In the genomic region with DNA sequence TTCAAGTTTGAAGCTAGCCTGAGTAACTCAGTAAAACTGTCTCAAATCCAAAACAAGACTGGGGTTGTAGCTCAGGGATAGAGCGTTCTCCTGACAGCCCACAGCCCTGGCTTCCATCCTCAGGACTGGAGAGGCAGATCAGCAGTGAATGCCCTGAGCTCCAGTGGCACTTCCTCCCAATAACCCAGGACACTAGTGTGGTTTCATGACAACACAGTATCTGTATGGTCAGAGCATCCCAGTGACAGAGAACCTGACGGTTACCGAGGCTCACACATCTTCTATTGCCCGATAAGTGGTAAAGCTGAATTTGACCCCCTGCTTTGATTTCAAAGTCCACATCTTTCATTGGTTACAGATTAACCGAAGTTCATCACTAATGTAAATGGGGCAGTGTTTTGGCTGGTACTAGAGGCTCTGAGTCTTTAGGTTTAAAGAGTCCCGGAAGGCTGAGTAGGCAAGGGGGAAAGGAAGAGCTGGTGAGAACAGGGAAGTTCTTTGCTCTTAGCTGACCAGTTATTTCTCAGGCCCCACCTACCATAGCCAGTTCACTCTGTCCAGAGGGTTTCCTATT, we compare ENCODE assay signal across 12 mouse cellular contexts.
DNase-seq lines count a peak whose midpoint lies in the region; ATAC-seq and TF ChIP-seq lines count a peak whose summit lies in the region.
"Had no signal": no experiment of that assay in that cellular context is flagged by ENCODE, and none has a peak within 500 bp of the region (broad histone marks: within the 10 kb centered on the region; RNA-seq: fewer than 3 reads in every experiment).

No protein-coding gene starts in this region.

- H3K27me3 ChIP-seq in heart, embryonic 10.5 days (ENCODE audit: insufficient read depth, poor library complexity, severe bottlenecking): no peaks in the 10 kb centered on the region
- H3K27me3 ChIP-seq in intestine, embryonic 16.5 days (replicated peaks; ENCODE audit: control insufficient read depth, insufficient read depth, low read length): no peaks in the 10 kb centered on the region
- 0 out of 2 replicates have a peak, but pooled peaks cover 6% of the 10 kb centered on the region for H3K27me3 ChIP-seq in liver, embryonic 15.5 days
- H3K27me3 ChIP-seq: embryonic facial prominence, embryonic 13.5 days had no signal

- H3K4me1 ChIP-seq in heart, embryonic 10.5 days: peaks cover 35% of the 10 kb centered on the region
- peaks cover 6% of the 10 kb centered on the region; the same call in 1 of the 2 replicates for H3K4me1 ChIP-seq in bone marrow, adult 2 months (ENCODE audit: control insufficient read depth, insufficient read depth, low read length)
- H3K4me1 ChIP-seq in intestine, embryonic 16.5 days (ENCODE audit: control insufficient read depth, insufficient read depth, low read length): peaks cover 12% of the 10 kb centered on the region; the same call in 1 of the 2 replicates
- H3K4me1 ChIP-seq in liver, embryonic 15.5 days (replicated peaks): peaks cover 67% of the 10 kb centered on the region
- H3K4me1 ChIP-seq: embryonic facial prominence, embryonic 13.5 days had no signal

- WGBS in heart, embryonic 10.5 days: 63% methylated on average over 6 of the region's 6 CpGs
- WGBS in bone marrow, adult 2 months: 44% methylated on average over 6 of the region's 6 CpGs
- 66% methylated on average over 6 of the region's 6 CpGs for WGBS in intestine, embryonic 16.5 days
- WGBS in liver, embryonic 15.5 days (ENCODE audit: insufficient replicate concordance): 27% methylated on average over 6 of the region's 6 CpGs

- H3K4me2 ChIP-seq in intestine, embryonic 16.5 days (ENCODE audit: low read depth, low read length): 0 out of 2 replicates have a peak overlapping the region, but pooled peaks have one; percentile 14
- H3K4me2 ChIP-seq in liver, embryonic 15.5 days: peak overlapping the region; percentile 66
- H3K4me2 ChIP-seq: embryonic facial prominence, embryonic 13.5 days had no signal

- intact Hi-C loops in heart, postnatal 36 days (cut with DNase I): no loop called here

- TF ChIP-seq POLR2A in bone marrow, adult 2 months (IDR thresholded peaks at IDR 0.05; ENCODE audit: borderline replicate concordance, control insufficient read depth, low read depth, low read length): no peak

- no peaks in the 10 kb centered on the region for H3K36me3 ChIP-seq in heart, embryonic 10.5 days
- H3K36me3 ChIP-seq in intestine, embryonic 16.5 days (ENCODE audit: control insufficient read depth, insufficient read depth, low read length): no peaks in the 10 kb centered on the region
- H3K36me3 ChIP-seq in liver, embryonic 15.5 days (replicated peaks): no peaks in the 10 kb centered on the region
- H3K36me3 ChIP-seq: embryonic facial prominence, embryonic 13.5 days had no signal

- ATAC-seq in intestine, embryonic 16.5 days: peak; percentile 61
- peak; percentile 43 for ATAC-seq in liver, embryonic 15.5 days (ENCODE audit: insufficient read depth)
- no peak for ATAC-seq in activated CD4-positive, CD25-positive, alpha-beta regulatory T cell, adult 4 months
- ATAC-seq: midbrain, embryonic 16.5 days had no signal

- H3K4me3 ChIP-seq in heart, embryonic 10.5 days: no peak overlapping the region
- H3K4me3 ChIP-seq in bone marrow, adult 2 months (replicated peaks; ENCODE audit: control insufficient read depth, low read depth, low read length): no peak overlapping the region
- H3K4me3 ChIP-seq in intestine, embryonic 16.5 days (ENCODE audit: low read length): no peak overlapping the region
- peak overlapping the region; percentile 53 for H3K4me3 ChIP-seq in liver, embryonic 15.5 days (replicated peaks)
- H3K4me3 ChIP-seq: embryonic facial prominence, embryonic 13.5 days had no signal

- DNase-seq in heart, embryonic 10.5 days (ENCODE audit: low spot score): no peak
- no peak for DNase-seq in heart, postnatal 36 days
- no peak for DNase-seq in gastrocnemius, postnatal 10 days
- no peak for DNase-seq in yolk sac, embryonic 10.5 days (ENCODE audit: low spot score)
- DNase-seq: left cerebral cortex, postnatal 4 days; retina, postnatal 1 day had no signal

- TF ChIP-seq CTCF in bone marrow, adult 2 months (IDR thresholded peaks at IDR 0.05; ENCODE audit: control insufficient read depth, insufficient read depth, low read length): no peak

- H3K9ac ChIP-seq in intestine, embryonic 16.5 days (ENCODE audit: low read depth, low read length): 0 out of 2 replicates have a peak overlapping the region, but pooled peaks have one; percentile 21
- H3K9ac ChIP-seq in liver, embryonic 15.5 days: peak overlapping the region; percentile 65
- H3K9ac ChIP-seq: embryonic facial prominence, embryonic 13.5 days had no signal

- H3K9me3 ChIP-seq in heart, embryonic 10.5 days: no peaks in the 10 kb centered on the region
- H3K9me3 ChIP-seq in intestine, embryonic 16.5 days (ENCODE audit: control insufficient read depth, low read length): no peaks in the 10 kb centered on the region
- no peaks in the 10 kb centered on the region for H3K9me3 ChIP-seq in liver, embryonic 15.5 days (replicated peaks)
- H3K9me3 ChIP-seq: embryonic facial prominence, embryonic 13.5 days had no signal

- H3K27ac ChIP-seq in heart, embryonic 10.5 days: peak overlapping the region; percentile 79
- peak overlapping the region; percentile 91 for H3K27ac ChIP-seq in bone marrow, adult 2 months (ENCODE audit: control insufficient read depth, insufficient read depth, low read depth, low read length, poor library complexity)
- H3K27ac ChIP-seq in intestine, embryonic 16.5 days (ENCODE audit: low read length): 0 out of 2 replicates have a peak overlapping the region, but pooled peaks have one; percentile 8
- peak overlapping the region; percentile 99 for H3K27ac ChIP-seq in liver, embryonic 15.5 days (replicated peaks)
- H3K27ac ChIP-seq: embryonic facial prominence, embryonic 13.5 days had no signal

Comparison
In these comparisons a context has a peak if more than half of its experiments do, and no peak if none do; other contexts are left out.
1. H3K27ac ChIP-seq: peak in every context shown above with its lines; median percentile 99 in liver, embryonic 15.5 days; 91 in bone marrow, adult 2 months; 79 in heart, embryonic 10.5 days; 8 in intestine, embryonic 16.5 days.